21 mouse cellular contexts compared by ENCODE assay signal in the genomic region with DNA sequence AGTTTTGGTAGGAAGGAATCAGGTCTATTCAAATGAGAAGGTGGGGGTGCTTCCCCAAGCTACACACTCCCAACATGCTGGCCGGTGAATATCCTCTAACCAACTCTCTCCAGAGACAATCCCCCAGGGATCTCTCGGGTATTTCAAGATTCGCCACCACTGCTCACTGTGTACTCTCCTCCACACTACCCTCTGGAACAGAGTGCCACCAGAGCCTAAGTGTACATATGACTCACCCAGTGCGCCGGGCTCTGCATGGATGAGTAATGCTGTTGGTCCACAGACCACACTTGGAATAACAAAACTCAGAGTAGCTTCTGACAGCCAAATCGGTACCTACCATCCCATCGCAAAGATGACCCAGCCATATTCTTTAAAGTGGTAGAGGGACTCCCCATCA. TPM values are rescaled to one million over a fixed set of nuclear protein-coding genes. Genes with fewer than 3 reads are reported as not detected.
DNase-seq lines count a peak whose midpoint lies in the region; ATAC-seq and TF ChIP-seq lines count a peak whose summit lies in the region.
"Had no signal": no experiment of that assay in that cellular context is flagged by ENCODE, and none has a peak within 500 bp of the region (broad histone marks: within the 10 kb centered on the region; RNA-seq: fewer than 3 reads in every experiment).

No protein-coding gene starts in this region.

- H3K9ac ChIP-seq in neural tube, embryonic 13.5 days = no peak overlapping the region
- H3K9ac ChIP-seq: embryonic facial prominence, embryonic 15.5 days; forebrain, embryonic 13.5 days; kidney, embryonic 15.5 days; liver, embryonic 14.5 days had no signal

- H3K4me2 ChIP-seq in neural tube, embryonic 13.5 days = no peak overlapping the region
- H3K4me2 ChIP-seq: embryonic facial prominence, embryonic 15.5 days; forebrain, embryonic 13.5 days; heart, embryonic 11.5 days; kidney, embryonic 15.5 days had no signal

- H3K4me3 ChIP-seq in cerebellum, adult 2 months (replicated peaks; ENCODE audit: insufficient read depth, low read depth, low read length) = no peak overlapping the region
- no peak overlapping the region for H3K4me3 ChIP-seq in neural tube, embryonic 13.5 days
- H3K4me3 ChIP-seq: embryonic facial prominence, embryonic 15.5 days; forebrain, embryonic 13.5 days; kidney, embryonic 15.5 days had no signal

- no peaks in the 10 kb centered on the region for H3K9me3 ChIP-seq in neural tube, embryonic 13.5 days
- H3K9me3 ChIP-seq: embryonic facial prominence, embryonic 15.5 days; forebrain, embryonic 13.5 days; kidney, embryonic 15.5 days had no signal

- H3K36me3 ChIP-seq in neural tube, embryonic 13.5 days = peaks cover 42% of the 10 kb centered on the region
- H3K36me3 ChIP-seq: G1E had no signal

- H3K4me1 ChIP-seq in cerebellum, adult 2 months (ENCODE audit: control insufficient read depth, insufficient read depth, low read length) = peaks cover 33% of the 10 kb centered on the region
- H3K4me1 ChIP-seq in neural tube, embryonic 13.5 days (replicated peaks) = peaks cover 66% of the 10 kb centered on the region

- peak in 1 of 2 experiments; percentile 48 for DNase-seq in cerebellum, adult 2 months
- DNase-seq in cerebellum, postnatal 36 days = no peak
- DNase-seq in neural tube, embryonic 10.5 days (ENCODE audit: extremely low spot score, low spot score) = no peak
- peak; percentile 81 for DNase-seq in NIH3T3 (ENCODE audit: low read depth)
- peak; percentile 65 for DNase-seq in fibroblast of lung, adult 2 months (ENCODE audit: low read depth)
- DNase-seq in kidney, postnatal 36 days = no peak
- no peak for DNase-seq in embryo, embryonic 9.5 days (ENCODE audit: extremely low spot score)
- DNase-seq: B cell, adult 2 months; gastrocnemius, postnatal 36 days; heart, postnatal 36 days; lung, postnatal 4 days; midbrain, embryonic 14.5 days; thymus, postnatal 36 days had no signal

- WGBS in cerebellum, adult 2 months = 67% methylated on average over 7 of the region's 7 CpGs
- 83% methylated on average over 7 of the region's 7 CpGs for WGBS in neural tube, embryonic 13.5 days

- TF ChIP-seq CTCF in cerebellum, adult 2 months (IDR thresholded peaks at IDR 0.05; ENCODE audit: borderline replicate concordance, insufficient read depth, low read depth, low read length) = no peak

- H3K27me3 ChIP-seq in cerebellum, adult 2 months (ENCODE audit: control insufficient read depth, insufficient read depth, low read length) = no peaks in the 10 kb centered on the region
- H3K27me3 ChIP-seq in neural tube, embryonic 13.5 days = no peaks in the 10 kb centered on the region
- H3K27me3 ChIP-seq: embryonic facial prominence, embryonic 15.5 days; forebrain, embryonic 13.5 days had no signal

- TF ChIP-seq POLR2A in cerebellum, adult 2 months (IDR thresholded peaks at IDR 0.05; ENCODE audit: borderline replicate concordance, insufficient read depth, low read length) = no peak

- 0 out of 2 replicates have a peak overlapping the region, but pooled peaks have one; percentile 36 for H3K27ac ChIP-seq in cerebellum, adult 2 months (ENCODE audit: insufficient read depth, low read length)
- H3K27ac ChIP-seq in neural tube, embryonic 13.5 days (replicated peaks) = peak overlapping the region; percentile 96; the same call in 1 of the 2 replicates
- H3K27ac ChIP-seq: embryonic facial prominence, embryonic 15.5 days; forebrain, embryonic 13.5 days; kidney, embryonic 15.5 days; liver, embryonic 14.5 days had no signal

- ATAC-seq in neural tube, embryonic 13.5 days (ENCODE audit: low read depth) = no peak
- ATAC-seq: activated CD4-positive, CD25-positive, alpha-beta regulatory T cell, adult 4 months; forebrain, embryonic 13.5 days had no signal

RNA-seq across cellular contexts. Expression of gene Podxl2, which starts 5.4 kb away (rescaled TPM):
- 538 and 541 TPM in 2 replicates for polyA plus RNA-seq in cerebellum, adult 2 months (2012; rRNA removed)
- 548 and 565 TPM in 2 replicates for polyA plus RNA-seq in neural tube, embryonic 13.5 days (2015; fragmentation: Nextera tagmentation; extraction: Ambion mirVana)
- polyA plus RNA-seq: activated CD4-positive, CD25-positive, alpha-beta regulatory T cell, adult 4 months; G1E had no signal

RNA-seq across cellular contexts. Expression of gene Abtb1, which starts 27.7 kb away (rescaled TPM):
- 116 TPM in 2 replicates for polyA plus RNA-seq in cerebellum, adult 2 months (2012; rRNA removed)
- polyA plus RNA-seq in neural tube, embryonic 13.5 days (2015; fragmentation: Nextera tagmentation; extraction: Ambion mirVana) = 43.1 and 43.4 TPM in 2 replicates

RNA-seq across cellular contexts. Expression of gene Mcm2, which starts 29.1 kb away (rescaled TPM):
- 7.5 and 9.8 TPM in 2 replicates for polyA plus RNA-seq in cerebellum, adult 2 months (2012; rRNA removed)
- polyA plus RNA-seq in neural tube, embryonic 13.5 days (2015; fragmentation: Nextera tagmentation; extraction: Ambion mirVana) = 33.5 and 40.5 TPM in 2 replicates

RNA-seq across cellular contexts. Expression of gene Tpra1, which starts 32.6 kb away (rescaled TPM):
- polyA plus RNA-seq in cerebellum, adult 2 months (2012; rRNA removed) = 206 and 236 TPM in 2 replicates
- polyA plus RNA-seq in neural tube, embryonic 13.5 days (2015; fragmentation: Nextera tagmentation; extraction: Ambion mirVana) = 75.6 and 76.1 TPM in 2 replicates

Comparison
In these comparisons a context has a peak if more than half of its experiments do, and no peak if none do; other contexts are left out.
1. DNase-seq: peak in NIH3T3 (single experiment) and fibroblast of lung, adult 2 months (single experiment); none in cerebellum, postnatal 36 days (0 of 2), neural tube, embryonic 10.5 days (single experiment), kidney, postnatal 36 days (0 of 2) and embryo, embryonic 9.5 days (single experiment).